Mouse (Mus musculus) retina, postnatal 7 days (tissue): ENCODE results near the gene Pnpla8.
"Not testable (repeated sequence)": the region's sequence is repeated elsewhere in the genome, so short reads cannot be mapped to it uniquely, and the experiment has no call there.

ENCODE experiments used
- DNase-seq: peaks from one replicate; pipeline ENCODE4 v3.0.0-alpha.2; 2012; ENCODE audit warnings: low read depth, low spot score

Pnpla8 gene

GRCm38 (mm10) chr12:44269311-44269831 lies 48.2 kb downstream of the Pnpla8 start:
- no peak for DNase-seq

GRCm38 (mm10) chr12:44274125-44274835 lies 53.1 kb downstream of the Pnpla8 start:
- no peak for DNase-seq

- not testable (repeated sequence) for DNase-seq
These were observed 59.0 kb downstream of the Pnpla8 start for GRCm38 (mm10) chr12:44280147-44280546.

GRCm38 (mm10) chr12:44281534-44281933 lies 60.4 kb downstream of the Pnpla8 start:
- no peak for DNase-seq

- DNase-seq: no peak
These were observed 62.2 kb downstream of the Pnpla8 start for GRCm38 (mm10) chr12:44283378-44283777.

GRCm38 (mm10) chr12:44286992-44287391 lies 65.8 kb downstream of the Pnpla8 start:
- DNase-seq: no peak

GRCm38 (mm10) chr12:44292281-44292680 lies 71.1 kb downstream of the Pnpla8 start:
- peak; percentile 53 for DNase-seq

- DNase-seq: no peak
These were observed 79.6 kb downstream of the Pnpla8 start for GRCm38 (mm10) chr12:44300793-44301192.

GRCm38 (mm10) chr12:44304012-44304411 lies 82.8 kb downstream of the Pnpla8 start:
- no peak for DNase-seq

GRCm38 (mm10) chr12:44304869-44305268 lies 83.7 kb downstream of the Pnpla8 start:
- no peak for DNase-seq

- DNase-seq: no peak
These were observed 87.1 kb downstream of the Pnpla8 start for GRCm38 (mm10) chr12:44308221-44308620.

GRCm38 (mm10) chr12:44315212-44315611 lies 94.0 kb downstream of the Pnpla8 start:
- DNase-seq: no peak

- DNase-seq: no peak
These were observed 103.9 kb downstream of the Pnpla8 start for GRCm38 (mm10) chr12:44325091-44325490.

GRCm38 (mm10) chr12:44327452-44327851 lies 106.3 kb downstream of the Pnpla8 start:
- DNase-seq: no peak

- peak; percentile 69 for DNase-seq
These were observed 107.5 kb downstream of the Pnpla8 start, which contains the start of gene Nrcam for GRCm38 (mm10) chr12:44328381-44329315. Nrcam (plus strand) TSS chr12:44328885.

GRCm38 (mm10) chr12:44329316-44330215 lies 108.4 kb downstream of the Pnpla8 start:
- peak; percentile 28 for DNase-seq

GRCm38 (mm10) chr12:44330216-44330719 lies 109.1 kb downstream of the Pnpla8 start:
- no peak for DNase-seq

GRCm38 (mm10) chr12:44337136-44337640 lies 116.0 kb downstream of the Pnpla8 start:
- DNase-seq: no peak

- DNase-seq: no peak
These were observed 117.0 kb downstream of the Pnpla8 start for GRCm38 (mm10) chr12:44338195-44338622.

- DNase-seq: no peak
These were observed 122.9 kb downstream of the Pnpla8 start for GRCm38 (mm10) chr12:44344075-44344474.

- no peak for DNase-seq
These were observed 124.1 kb downstream of the Pnpla8 start for GRCm38 (mm10) chr12:44345251-44345650.
